Mouse (Mus musculus): ENCODE measurements around the gene Syngr3. TPM values are rescaled to one million over a fixed set of nuclear protein-coding genes. Genes with fewer than 3 reads are reported as not detected.
A peak's percentile ranks its signal among the peaks of the same experiment; 100 is the strongest.

Syngr3 gene
- polyA plus RNA-seq, 1 experiment from 2014 or later, result 196 TPM

GRCm38 (mm10) chr17:24640119-24640518, 49.6 kb downstream of the Syngr3 start:
- ATAC-seq (ENCODE audit: low read depth), result no peak
- Histone ChIP-seq H3K4me2 (ENCODE audit: low read depth, low read length) (no peak overlapping the region), H3K27me3 (ENCODE audit: control insufficient read depth, insufficient read depth, low read length) (no peaks in the 10 kb centered on the region), H3K36me3 (ENCODE audit: control insufficient read depth, insufficient read depth, low read length) (0 out of 2 replicates have a peak, but pooled peaks cover 4% of the 10 kb centered on the region), H3K4me1 (ENCODE audit: control insufficient read depth, insufficient read depth, low read length) (0 out of 2 replicates have a peak, but pooled peaks cover 3% of the 10 kb centered on the region), H3K9me3 (ENCODE audit: control insufficient read depth, low read length) (no peaks in the 10 kb centered on the region), H3K9ac (replicated peaks; ENCODE audit: low read depth, low read length) (no peak overlapping the region), H3K4me3 (ENCODE audit: low read depth, low read length) (no peak overlapping the region), H3K27ac (ENCODE audit: low read depth, low read length) (no peak overlapping the region)
- 87% methylated on average over 7 of the region's 7 CpGs for WGBS

GRCm38 (mm10) chr17:24639571-24639988, 50.2 kb downstream of the Syngr3 start:
- Histone ChIP-seq H3K27ac (ENCODE audit: low read depth, low read length) (no peak overlapping the region), H3K4me2 (ENCODE audit: low read depth, low read length) (no peak overlapping the region), H3K27me3 (ENCODE audit: control insufficient read depth, insufficient read depth, low read length) (no peaks in the 10 kb centered on the region), H3K4me3 (ENCODE audit: low read depth, low read length) (no peak overlapping the region), H3K36me3 (ENCODE audit: control insufficient read depth, insufficient read depth, low read length) (0 out of 2 replicates have a peak, but pooled peaks cover 4% of the 10 kb centered on the region), H3K9ac (replicated peaks; ENCODE audit: low read depth, low read length) (no peak overlapping the region), H3K4me1 (ENCODE audit: control insufficient read depth, insufficient read depth, low read length) (0 out of 2 replicates have a peak, but pooled peaks cover 3% of the 10 kb centered on the region), H3K9me3 (ENCODE audit: control insufficient read depth, low read length) (no peaks in the 10 kb centered on the region)
- 59% methylated on average over 5 of the region's 5 CpGs for WGBS
- 0 out of 2 replicates have a peak, but pooled peaks have one; percentile 26 for ATAC-seq (ENCODE audit: low read depth)

- no peaks in the 10 kb centered on the region for H3K9me3 ChIP-seq (ENCODE audit: control insufficient read depth, low read length)
- no peak overlapping the region for H3K27ac ChIP-seq (ENCODE audit: low read depth, low read length)
- H3K9ac ChIP-seq (replicated peaks; ENCODE audit: low read depth, low read length), result no peak overlapping the region
- 68% methylated on average over 9 of the region's 9 CpGs for WGBS
- no peak overlapping the region for H3K4me2 ChIP-seq (ENCODE audit: low read depth, low read length)
- 0 out of 2 replicates have a peak, but pooled peaks have one; percentile 13 for ATAC-seq (ENCODE audit: low read depth)
- H3K36me3 ChIP-seq (ENCODE audit: control insufficient read depth, insufficient read depth, low read length), result 0 out of 2 replicates have a peak, but pooled peaks cover 4% of the 10 kb centered on the region
- 0 out of 2 replicates have a peak, but pooled peaks cover 3% of the 10 kb centered on the region for H3K4me1 ChIP-seq (ENCODE audit: control insufficient read depth, insufficient read depth, low read length)
- no peak overlapping the region for H3K4me3 ChIP-seq (ENCODE audit: low read depth, low read length)
- H3K27me3 ChIP-seq (ENCODE audit: control insufficient read depth, insufficient read depth, low read length), result no peaks in the 10 kb centered on the region
Measured at GRCm38 (mm10) chr17:24638840-24639239, 50.9 kb downstream of the Syngr3 start.

- no peak overlapping the region for H3K9ac ChIP-seq (replicated peaks; ENCODE audit: low read depth, low read length)
- ATAC-seq (ENCODE audit: low read depth), result no peak
Measured at GRCm38 (mm10) chr17:24638214-24638613, 51.5 kb downstream of the Syngr3 start.

GRCm38 (mm10) chr17:24636781-24637481, 52.8 kb downstream of the Syngr3 start:
- H3K4me1 ChIP-seq (ENCODE audit: control insufficient read depth, insufficient read depth, low read length), result peaks cover 3% of the 10 kb centered on the region
- 0 out of 2 replicates have a peak, but pooled peaks cover 4% of the 10 kb centered on the region for H3K36me3 ChIP-seq (ENCODE audit: control insufficient read depth, insufficient read depth, low read length)
- no peak overlapping the region for H3K4me3 ChIP-seq (ENCODE audit: low read depth, low read length)
- WGBS, result 75% methylated on average over 5 of the region's 5 CpGs
- no peak for ATAC-seq (ENCODE audit: low read depth)
- no peak overlapping the region for H3K27ac ChIP-seq (ENCODE audit: low read depth, low read length)
- H3K27me3 ChIP-seq (ENCODE audit: control insufficient read depth, insufficient read depth, low read length), result no peaks in the 10 kb centered on the region
- no peaks in the 10 kb centered on the region for H3K9me3 ChIP-seq (ENCODE audit: control insufficient read depth, low read length)
- H3K4me2 ChIP-seq (ENCODE audit: low read depth, low read length), result no peak overlapping the region
- H3K9ac ChIP-seq (replicated peaks; ENCODE audit: low read depth, low read length), result no peak overlapping the region

More at GRCm38 (mm10) chr17:24638214-24638613, 51.5 kb downstream of the Syngr3 start:
- no peaks in the 10 kb centered on the region for H3K9me3 ChIP-seq (ENCODE audit: control insufficient read depth, low read length)
- H3K4me2 ChIP-seq (ENCODE audit: low read depth, low read length), result no peak overlapping the region
- H3K4me3 ChIP-seq (ENCODE audit: low read depth, low read length), result no peak overlapping the region
- no peaks in the 10 kb centered on the region for H3K27me3 ChIP-seq (ENCODE audit: control insufficient read depth, insufficient read depth, low read length)
- H3K4me1 ChIP-seq (ENCODE audit: control insufficient read depth, insufficient read depth, low read length), result 0 out of 2 replicates have a peak, but pooled peaks cover 3% of the 10 kb centered on the region
- H3K27ac ChIP-seq (ENCODE audit: low read depth, low read length), result no peak overlapping the region
- 95% methylated on average over 4 of the region's 4 CpGs for WGBS
- H3K36me3 ChIP-seq (ENCODE audit: control insufficient read depth, insufficient read depth, low read length), result 0 out of 2 replicates have a peak, but pooled peaks cover 4% of the 10 kb centered on the region

- 98% methylated on average over 5 of the region's 5 CpGs for WGBS
- Histone ChIP-seq H3K27ac (ENCODE audit: low read depth, low read length) (no peak overlapping the region), H3K4me1 (ENCODE audit: control insufficient read depth, insufficient read depth, low read length) (peaks cover 8% of the 10 kb centered on the region)
Measured at GRCm38 (mm10) chr17:24635694-24636093, 54.1 kb downstream of the Syngr3 start.

More at GRCm38 (mm10) chr17:24635694-24636093, 54.1 kb downstream of the Syngr3 start:
- 0 out of 2 replicates have a peak, but pooled peaks cover 3% of the 10 kb centered on the region for H3K36me3 ChIP-seq (ENCODE audit: control insufficient read depth, insufficient read depth, low read length)
- H3K4me2 ChIP-seq (ENCODE audit: low read depth, low read length), result no peak overlapping the region
- no peaks in the 10 kb centered on the region for H3K9me3 ChIP-seq (ENCODE audit: control insufficient read depth, low read length)
- no peak for ATAC-seq (ENCODE audit: low read depth)
- no peak overlapping the region for H3K4me3 ChIP-seq (ENCODE audit: low read depth, low read length)
- H3K27me3 ChIP-seq (ENCODE audit: control insufficient read depth, insufficient read depth, low read length), result no peaks in the 10 kb centered on the region
- no peak overlapping the region for H3K9ac ChIP-seq (replicated peaks; ENCODE audit: low read depth, low read length)

Other genes starting within 250 kb of the Syngr3 start
- 6.5 and 7.5 TPM in 2 replicates for gene Dnase1l2, start 246.8 kb downstream of the Syngr3 start, polyA plus RNA-seq (2014; fragmentation: Nextera tagmentation; extraction: Ambion mirVana)
- gene E4f1, start 219.6 kb downstream of the Syngr3 start, polyA plus RNA-seq (2014; fragmentation: Nextera tagmentation; extraction: Ambion mirVana), result 34.6 and 36.9 TPM in 2 replicates
- 73.3 and 75.4 TPM in 2 replicates for gene Pgp, start 219.6 kb downstream of the Syngr3 start, polyA plus RNA-seq (2014; fragmentation: Nextera tagmentation; extraction: Ambion mirVana)
- gene Bricd5, start 216.1 kb downstream of the Syngr3 start, polyA plus RNA-seq (2014; fragmentation: Nextera tagmentation; extraction: Ambion mirVana), result 0.68 TPM in 1 of 2 replicates, not detected in the other
- gene Mlst8, start 210.9 kb downstream of the Syngr3 start, polyA plus RNA-seq (2014; fragmentation: Nextera tagmentation; extraction: Ambion mirVana), result 36.2 and 38.0 TPM in 2 replicates
- 44.9 and 52.2 TPM in 2 replicates for gene Caskin1, start 201.4 kb downstream of the Syngr3 start, polyA plus RNA-seq (2014; fragmentation: Nextera tagmentation; extraction: Ambion mirVana)
- gene Traf7, start 162.0 kb downstream of the Syngr3 start, polyA plus RNA-seq (2014; fragmentation: Nextera tagmentation; extraction: Ambion mirVana), result 74.2 and 76.6 TPM in 2 replicates
- gene Rab26, start 155.7 kb downstream of the Syngr3 start, polyA plus RNA-seq (2014; fragmentation: Nextera tagmentation; extraction: Ambion mirVana), result 1.8 and 5.7 TPM in 2 replicates
- gene Pkd1, start 140.1 kb downstream of the Syngr3 start, polyA plus RNA-seq (2014; fragmentation: Nextera tagmentation; extraction: Ambion mirVana), result 30.8 and 37.5 TPM in 2 replicates
- gene Tsc2, start 57.3 kb downstream of the Syngr3 start, polyA plus RNA-seq (2014; fragmentation: Nextera tagmentation; extraction: Ambion mirVana), result 74.7 and 87.7 TPM in 2 replicates
- 6.8 and 7.3 TPM in 2 replicates for gene Nthl1, start 57.3 kb downstream of the Syngr3 start, polyA plus RNA-seq (2014; fragmentation: Nextera tagmentation; extraction: Ambion mirVana)
- gene Slc9a3r2, start 39.6 kb downstream of the Syngr3 start, polyA plus RNA-seq (2014; fragmentation: Nextera tagmentation; extraction: Ambion mirVana), result 49.3 and 52.6 TPM in 2 replicates
- not detected in 2 replicates for gene Npw, start 31.5 kb downstream of the Syngr3 start, polyA plus RNA-seq (2014; fragmentation: Nextera tagmentation; extraction: Ambion mirVana)
- gene Zfp598, start 20.3 kb downstream of the Syngr3 start, polyA plus RNA-seq (2014; fragmentation: Nextera tagmentation; extraction: Ambion mirVana), result 22.6 and 24.5 TPM in 2 replicates
- 37.0 and 40.1 TPM in 2 replicates for gene Gfer, start 6.2 kb upstream of the Syngr3 start, polyA plus RNA-seq (2014; fragmentation: Nextera tagmentation; extraction: Ambion mirVana)
- gene Noxo1, start 6.3 kb upstream of the Syngr3 start, polyA plus RNA-seq (2014; fragmentation: Nextera tagmentation; extraction: Ambion mirVana), result 1.3 and 3.3 TPM in 2 replicates
- gene Tbl3, start 17.7 kb upstream of the Syngr3 start, polyA plus RNA-seq (2014; fragmentation: Nextera tagmentation; extraction: Ambion mirVana), result 59.9 and 70.1 TPM in 2 replicates
- not detected in 2 replicates for gene Rnf151, start 28.1 kb upstream of the Syngr3 start, polyA plus RNA-seq (2014; fragmentation: Nextera tagmentation; extraction: Ambion mirVana)
- gene Rps2, start 28.2 kb upstream of the Syngr3 start, polyA plus RNA-seq (2014; fragmentation: Nextera tagmentation; extraction: Ambion mirVana), result 742 and 744 TPM in 2 replicates
- gene Ndufb10, start 34.5 kb upstream of the Syngr3 start, polyA plus RNA-seq (2014; fragmentation: Nextera tagmentation; extraction: Ambion mirVana), result 296 and 349 TPM in 2 replicates
- 0.20 TPM in 1 of 2 replicates, not detected in the other for gene Rpl3l, start 37.9 kb upstream of the Syngr3 start, polyA plus RNA-seq (2014; fragmentation: Nextera tagmentation; extraction: Ambion mirVana)
- gene Msrb1, start 46.7 kb upstream of the Syngr3 start, polyA plus RNA-seq (2014; fragmentation: Nextera tagmentation; extraction: Ambion mirVana), result 21.5 and 27.7 TPM in 2 replicates
- 0.48 TPM in 1 of 2 replicates, not detected in the other for gene Hs3st6, start 63.0 kb upstream of the Syngr3 start, polyA plus RNA-seq (2014; fragmentation: Nextera tagmentation; extraction: Ambion mirVana)
- gene Meiob, start 114.3 kb upstream of the Syngr3 start, polyA plus RNA-seq (2014; fragmentation: Nextera tagmentation; extraction: Ambion mirVana), result not detected in 2 replicates
- gene Hagh, start 150.2 kb upstream of the Syngr3 start, polyA plus RNA-seq (2014; fragmentation: Nextera tagmentation; extraction: Ambion mirVana), result 69.1 and 77.2 TPM in 2 replicates
- 24.4 and 27.6 TPM in 2 replicates for gene Fahd1, start 160.4 kb upstream of the Syngr3 start, polyA plus RNA-seq (2014; fragmentation: Nextera tagmentation; extraction: Ambion mirVana)
- gene Igfals, start 176.0 kb upstream of the Syngr3 start, polyA plus RNA-seq (2014; fragmentation: Nextera tagmentation; extraction: Ambion mirVana), result not detected in 2 replicates
- gene Nubp2, start 196.4 kb upstream of the Syngr3 start, polyA plus RNA-seq (2014; fragmentation: Nextera tagmentation; extraction: Ambion mirVana), result 69.2 and 75.7 TPM in 2 replicates
- gene Spsb3, start 196.7 kb upstream of the Syngr3 start, polyA plus RNA-seq (2014; fragmentation: Nextera tagmentation; extraction: Ambion mirVana), result 74.5 and 83.8 TPM in 2 replicates
- 21.4 and 23.7 TPM in 2 replicates for gene Eme2, start 205.1 kb upstream of the Syngr3 start, polyA plus RNA-seq (2014; fragmentation: Nextera tagmentation; extraction: Ambion mirVana)
- gene Mrps34, start 205.2 kb upstream of the Syngr3 start, polyA plus RNA-seq (2014; fragmentation: Nextera tagmentation; extraction: Ambion mirVana), result 85.5 and 86.4 TPM in 2 replicates
- gene Nme3, start 206.5 kb upstream of the Syngr3 start, polyA plus RNA-seq (2014; fragmentation: Nextera tagmentation; extraction: Ambion mirVana), result 98.0 and 115 TPM in 2 replicates
- 88.5 and 93.4 TPM in 2 replicates for gene Mapk8ip3, start 247.0 kb upstream of the Syngr3 start, polyA plus RNA-seq (2014; fragmentation: Nextera tagmentation; extraction: Ambion mirVana)